Mouse (Mus musculus) retina, postnatal 1 day (tissue): ENCODE measurements around the gene Ncl.

ENCODE experiments used
- DNase-seq: peaks from one replicate; pipeline ENCODE4 v3.0.0-alpha.2; 2012

Gene Ncl

GRCm38 (mm10) chr1:86358906-86359797, at the start of gene Ncl:
Ncl (minus strand) TSS chr1:86359400.
- peak; percentile 99 for DNase-seq

GRCm38 (mm10) chr1:86408515-86408914, 49.3 kb upstream of the Ncl start:
- no peak for DNase-seq

DNA sequence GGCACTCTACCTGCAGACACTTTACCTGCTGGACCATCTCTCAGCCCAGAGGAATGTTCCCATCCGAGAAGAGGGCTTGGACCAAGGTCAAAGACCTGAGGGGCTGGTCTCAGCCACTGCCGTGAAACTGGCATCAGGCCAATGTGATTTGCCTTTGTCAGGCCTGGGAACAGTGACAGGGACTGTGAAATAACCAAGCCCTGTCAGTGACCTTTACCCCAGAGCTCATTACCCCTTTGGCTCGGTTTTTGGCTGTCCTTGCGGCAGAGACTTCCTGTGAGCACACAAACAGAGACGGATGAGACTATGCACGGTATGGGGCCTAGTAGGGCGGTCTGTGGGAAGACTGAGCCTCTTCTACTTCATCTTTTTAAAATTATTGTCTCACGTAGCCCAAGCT, 47.7 kb upstream of the Ncl start:
- no peak for DNase-seq

DNA sequence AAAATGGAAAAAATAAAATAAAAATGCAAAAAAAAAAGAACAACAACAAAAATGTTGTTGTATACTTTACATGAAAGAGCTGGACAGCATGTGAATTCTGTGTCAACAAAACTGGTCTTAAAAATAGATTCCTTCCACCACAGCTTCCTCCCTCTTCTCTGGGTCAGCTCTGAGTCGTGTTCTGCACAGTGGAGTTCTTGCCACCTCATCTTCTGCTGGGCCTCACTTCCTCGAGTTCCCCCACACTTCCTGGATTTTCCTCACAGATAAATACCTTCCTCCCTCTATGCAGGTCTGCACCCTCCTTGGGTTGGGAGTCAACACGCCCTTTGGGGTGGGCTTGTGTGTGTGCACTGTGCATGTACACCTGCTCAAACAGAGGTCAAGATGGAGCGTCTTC, 47.1 kb upstream of the Ncl start:
- DNase-seq, result no peak

DNA sequence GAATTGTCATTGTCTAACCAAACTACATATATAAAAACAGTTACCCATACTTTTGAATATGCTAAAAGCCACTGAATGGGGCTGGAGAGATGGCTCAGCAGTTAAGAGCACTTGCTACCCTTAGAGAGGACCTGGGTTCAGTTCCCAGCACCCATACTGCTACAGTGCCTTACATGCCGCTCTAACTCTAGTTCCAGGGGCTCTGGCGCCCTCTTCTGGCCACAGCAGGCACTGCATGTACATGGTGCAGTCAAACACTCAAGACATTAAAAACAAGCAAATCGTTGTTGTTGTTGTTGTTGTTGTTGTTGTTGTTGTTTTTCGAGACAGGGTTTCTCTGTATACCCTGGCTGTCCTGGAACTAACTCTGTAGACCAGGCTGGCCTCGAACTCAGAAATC, 45.6 kb upstream of the Ncl start:
- DNase-seq, result peak; percentile 21

GRCm38 (mm10) chr1:86400096-86400754, 41.0 kb upstream of the Ncl start:
- DNase-seq, result no peak

GRCm38 (mm10) chr1:86399322-86399721, 40.1 kb upstream of the Ncl start:
- no peak for DNase-seq

- no peak for DNase-seq
Measured at GRCm38 (mm10) chr1:86398222-86398621, 39.0 kb upstream of the Ncl start.

- DNase-seq, result no peak
Measured at GRCm38 (mm10) chr1:86397621-86398020, 38.4 kb upstream of the Ncl start.

DNA sequence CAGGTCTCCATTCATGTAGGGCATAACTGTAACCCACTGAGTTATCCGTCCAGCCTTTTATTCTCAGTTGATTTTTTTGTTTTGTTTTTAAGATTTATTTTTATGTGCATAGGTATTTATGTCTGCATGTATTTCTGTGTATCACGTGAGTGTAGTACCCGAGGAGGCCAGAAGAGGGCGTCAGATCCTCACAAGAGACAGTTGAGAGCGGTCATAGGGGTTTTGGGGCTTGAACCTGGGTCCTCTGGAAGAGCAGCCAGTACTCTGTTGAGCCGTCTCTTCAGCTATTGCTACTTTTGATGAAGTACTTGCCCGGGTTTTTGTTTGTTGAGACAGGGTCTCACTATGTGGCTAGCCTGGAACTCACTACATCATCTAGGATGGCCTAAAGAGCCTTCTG, 36.7 kb upstream of the Ncl start:
- no peak for DNase-seq

GRCm38 (mm10) chr1:86394246-86394645, 35.0 kb upstream of the Ncl start:
- no peak for DNase-seq

GRCm38 (mm10) chr1:86393219-86393618, 34.0 kb upstream of the Ncl start:
- no peak for DNase-seq

GRCm38 (mm10) chr1:86391425-86391824, 32.2 kb upstream of the Ncl start:
- no peak for DNase-seq

- DNase-seq, result peak; percentile 83
Measured at GRCm38 (mm10) chr1:86389230-86389629, 30.0 kb upstream of the Ncl start.

DNA sequence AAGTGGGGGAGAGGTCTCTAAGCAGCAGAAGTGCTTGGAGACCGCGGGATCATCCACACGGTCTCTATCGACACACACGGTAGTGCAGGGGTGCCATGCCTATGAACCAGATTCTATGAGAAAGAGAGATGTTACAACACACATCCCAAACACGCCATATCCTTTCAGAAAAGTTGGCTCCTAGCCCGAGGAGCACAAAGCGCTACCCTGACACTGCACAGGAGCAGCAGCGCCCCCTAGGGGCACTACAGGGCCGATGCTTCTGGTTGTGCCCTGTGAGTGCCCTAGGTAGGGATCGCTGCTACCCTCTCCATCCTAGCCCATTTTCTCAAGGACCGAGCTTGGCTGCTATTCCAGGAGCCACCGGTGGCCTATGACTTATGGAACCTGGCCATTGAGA, 21.8 kb upstream of the Ncl start:
- DNase-seq, result peak; percentile 74

- DNase-seq, result no peak
Measured at GRCm38 (mm10) chr1:86379161-86379569, 20.0 kb upstream of the Ncl start.

DNA sequence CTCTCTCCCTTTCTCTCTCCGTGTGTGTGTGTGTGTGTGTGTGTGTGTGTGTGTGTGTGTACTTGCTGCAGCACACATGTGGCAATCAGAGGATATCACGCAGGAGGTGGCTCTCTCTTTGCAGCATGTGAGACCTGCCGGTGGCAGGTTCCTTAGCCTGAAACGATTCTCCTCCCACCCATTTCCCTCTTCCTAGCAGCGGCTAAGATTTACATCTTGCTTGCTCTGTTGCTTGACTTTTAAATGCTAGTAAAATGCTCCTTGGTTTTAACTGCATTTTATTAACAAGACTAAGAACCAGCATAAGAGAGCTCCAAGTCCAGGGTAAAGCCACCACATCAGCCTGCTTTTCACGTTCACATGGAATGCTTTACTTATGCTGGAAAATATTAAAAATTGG, 19.5 kb upstream of the Ncl start:
- DNase-seq, result no peak

DNA sequence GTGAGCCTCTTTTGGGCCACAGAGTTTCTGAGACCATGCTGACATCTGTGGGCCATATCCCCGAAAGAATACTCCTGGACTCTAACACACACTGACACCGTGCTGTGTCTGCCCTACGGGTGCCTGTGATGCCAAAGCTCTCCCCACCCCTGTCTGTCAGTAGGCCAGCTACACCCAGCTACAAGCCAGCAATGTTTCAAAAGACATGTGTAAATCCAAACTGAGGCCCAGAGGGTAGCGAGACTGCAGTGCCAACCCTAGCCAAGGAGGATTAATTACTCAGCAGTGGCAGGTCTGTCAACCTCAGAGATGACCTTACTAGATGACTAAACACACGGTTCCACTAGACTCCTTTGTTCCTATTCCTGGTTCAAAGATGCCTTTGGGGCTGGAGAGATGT, 17.2 kb upstream of the Ncl start:
- DNase-seq, result no peak

DNA sequence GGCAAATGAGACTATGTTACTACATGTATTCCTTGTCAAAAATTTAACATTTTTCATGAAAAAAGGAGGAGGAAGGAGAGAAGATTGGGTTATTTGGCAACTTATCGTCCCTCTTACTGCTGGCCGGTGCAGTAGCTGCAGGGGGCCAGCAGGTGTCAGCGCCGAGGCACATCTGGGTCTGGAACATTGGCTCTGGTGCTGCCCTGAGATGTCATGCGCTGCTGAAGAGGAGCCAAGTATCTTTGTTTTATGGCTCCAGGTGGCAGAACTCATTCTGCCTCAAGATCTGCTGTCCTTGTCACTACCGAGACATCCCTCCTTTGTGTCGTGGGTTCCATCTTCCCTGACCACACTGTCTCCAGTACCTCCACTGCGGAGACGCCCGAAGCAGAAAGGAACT, 12.8 kb upstream of the Ncl start:
- peak; percentile 57 for DNase-seq

GRCm38 (mm10) chr1:86368086-86368485, 8.9 kb upstream of the Ncl start:
- DNase-seq, result peak; percentile 48

GRCm38 (mm10) chr1:86363671-86364070, 4.5 kb upstream of the Ncl start:
- DNase-seq, result peak; percentile 66

- no peak for DNase-seq
Measured at GRCm38 (mm10) chr1:86361852-86362615, 2.8 kb upstream of the Ncl start.

- DNase-seq, result no peak
Measured at GRCm38 (mm10) chr1:86360441-86360840, 1.2 kb upstream of the Ncl start.

DNA sequence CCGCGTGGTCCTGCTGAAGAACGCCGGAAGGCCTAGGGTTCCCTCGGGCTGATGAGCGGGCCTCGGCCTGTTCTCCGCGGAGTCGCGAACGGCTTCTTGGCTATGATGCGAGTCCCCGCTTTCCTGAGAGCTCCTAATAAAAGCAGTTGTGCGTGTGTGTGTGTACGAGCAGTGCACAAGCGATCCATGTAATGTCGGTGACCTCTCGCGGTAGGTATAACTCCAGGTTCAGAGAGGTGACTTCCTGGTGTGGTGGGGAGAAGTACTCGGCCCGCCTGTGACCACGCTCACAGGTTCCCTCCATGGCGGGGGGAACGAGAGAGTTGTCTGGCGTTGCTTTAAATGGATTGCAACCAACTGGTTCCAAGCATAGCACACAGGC, 589 bp upstream of the Ncl start:
- DNase-seq, result no peak
